Mouse (Mus musculus): Measurements from ENCODE around the gene Endov. TPM values are rescaled to one million over a fixed set of nuclear protein-coding genes. Genes with fewer than 3 reads are reported as not detected.
A peak's percentile ranks its signal among the peaks of the same experiment; 100 is the strongest.

The Endov gene
- polyA plus RNA-seq, 1 experiment from 2014 or later: 16.0 TPM

GRCm38 (mm10) chr11:119514967-119515636 is 24.0 kb downstream of the Endov start:
- H3K36me3 ChIP-seq (ENCODE audit: control insufficient read depth, insufficient read depth, low read length): no peaks in the 10 kb centered on the region
- H3K9me3 ChIP-seq (ENCODE audit: control insufficient read depth, low read length): no peaks in the 10 kb centered on the region
- peak; percentile 29; the same call in 1 of the 2 replicates for ATAC-seq (ENCODE audit: low read depth)
- 3% methylated on average over 21 of the region's 21 CpGs for WGBS
- H3K27me3 ChIP-seq (ENCODE audit: control insufficient read depth, insufficient read depth, low read depth, low read length): peaks cover 8% of the 10 kb centered on the region; the same call in 1 of the 2 replicates
- peaks cover 5% of the 10 kb centered on the region for H3K4me1 ChIP-seq (replicated peaks; ENCODE audit: control insufficient read depth, insufficient read depth, low read length)
- H3K9ac ChIP-seq (ENCODE audit: low read length): no peak overlapping the region; the same call in 1 of the 2 replicates
- H3K4me3 ChIP-seq (ENCODE audit: low read length): peak overlapping the region; percentile 20; the same call in 1 of the 2 replicates
- H3K27ac ChIP-seq (ENCODE audit: low read length): no peak overlapping the region
- H3K4me2 ChIP-seq (ENCODE audit: low read depth, low read length): peak overlapping the region; percentile 41

GRCm38 (mm10) chr11:119515823-119516676 is 24.9 kb downstream of the Endov start:
- Histone ChIP-seq H3K9ac (ENCODE audit: low read length) (no peak overlapping the region), H3K27me3 (ENCODE audit: control insufficient read depth, insufficient read depth, low read depth, low read length) (peaks cover 8% of the 10 kb centered on the region; the same call in 1 of the 2 replicates), H3K4me1 (replicated peaks; ENCODE audit: control insufficient read depth, insufficient read depth, low read length) (peaks cover 5% of the 10 kb centered on the region), H3K4me2 (ENCODE audit: low read depth, low read length) (no peak overlapping the region), H3K9me3 (ENCODE audit: control insufficient read depth, low read length) (no peaks in the 10 kb centered on the region), H3K36me3 (ENCODE audit: control insufficient read depth, insufficient read depth, low read length) (no peaks in the 10 kb centered on the region), H3K27ac (ENCODE audit: low read length) (no peak overlapping the region), H3K4me3 (ENCODE audit: low read length) (no peak overlapping the region)
- 72% methylated on average over 16 of the region's 16 CpGs for WGBS
- no peak for ATAC-seq (ENCODE audit: low read depth)

- H3K9me3 ChIP-seq (ENCODE audit: control insufficient read depth, low read length): no peaks in the 10 kb centered on the region
- H3K36me3 ChIP-seq (ENCODE audit: control insufficient read depth, insufficient read depth, low read length): no peaks in the 10 kb centered on the region
- WGBS: 59% methylated on average over 12 of the region's 12 CpGs
- peaks cover 8% of the 10 kb centered on the region; the same call in 1 of the 2 replicates for H3K27me3 ChIP-seq (ENCODE audit: control insufficient read depth, insufficient read depth, low read depth, low read length)
- H3K4me1 ChIP-seq (replicated peaks; ENCODE audit: control insufficient read depth, insufficient read depth, low read length): peaks cover 5% of the 10 kb centered on the region
- no peak overlapping the region for H3K4me2 ChIP-seq (ENCODE audit: low read depth, low read length)
- H3K9ac ChIP-seq (ENCODE audit: low read length): no peak overlapping the region
- no peak overlapping the region for H3K4me3 ChIP-seq (ENCODE audit: low read length)
- H3K27ac ChIP-seq (ENCODE audit: low read length): no peak overlapping the region
- peak; percentile 44; the same call in 1 of the 2 replicates for ATAC-seq (ENCODE audit: low read depth)
Measured at GRCm38 (mm10) chr11:119516677-119517361, 25.7 kb downstream of the Endov start.

GRCm38 (mm10) chr11:119519387-119519786 is 28.2 kb downstream of the Endov start:
- Histone ChIP-seq H3K27ac (ENCODE audit: low read length) (no peak overlapping the region), H3K9ac (ENCODE audit: low read length) (no peak overlapping the region), H3K9me3 (ENCODE audit: control insufficient read depth, low read length) (no peaks in the 10 kb centered on the region), H3K4me1 (replicated peaks; ENCODE audit: control insufficient read depth, insufficient read depth, low read length) (peaks cover 5% of the 10 kb centered on the region), H3K4me3 (ENCODE audit: low read length) (no peak overlapping the region), H3K4me2 (ENCODE audit: low read depth, low read length) (no peak overlapping the region), H3K27me3 (ENCODE audit: control insufficient read depth, insufficient read depth, low read depth, low read length) (peaks cover 5% of the 10 kb centered on the region; the same call in 1 of the 2 replicates), H3K36me3 (ENCODE audit: control insufficient read depth, insufficient read depth, low read length) (no peaks in the 10 kb centered on the region)
- ATAC-seq (ENCODE audit: low read depth): no peak
- 85% methylated on average over 1 of the region's 1 CpGs for WGBS

- H3K9ac ChIP-seq (ENCODE audit: low read length): no peak overlapping the region
- WGBS: 41% methylated on average over 5 of the region's 5 CpGs
Measured at GRCm38 (mm10) chr11:119520005-119520712, 29.0 kb downstream of the Endov start.

GRCm38 (mm10) chr11:119520713-119521063 is 29.5 kb downstream of the Endov start:
- no peak overlapping the region for H3K27ac ChIP-seq (ENCODE audit: low read length)
- H3K4me3 ChIP-seq (ENCODE audit: low read length): no peak overlapping the region
- ATAC-seq (ENCODE audit: low read depth): no peak
- no peak overlapping the region for H3K4me2 ChIP-seq (ENCODE audit: low read depth, low read length)
- H3K9me3 ChIP-seq (ENCODE audit: control insufficient read depth, low read length): no peaks in the 10 kb centered on the region
- H3K4me1 ChIP-seq (replicated peaks; ENCODE audit: control insufficient read depth, insufficient read depth, low read length): peaks cover 2% of the 10 kb centered on the region; the same call in 1 of the 2 replicates
- H3K36me3 ChIP-seq (ENCODE audit: control insufficient read depth, insufficient read depth, low read length): no peaks in the 10 kb centered on the region
- H3K27me3 ChIP-seq (ENCODE audit: control insufficient read depth, insufficient read depth, low read depth, low read length): peaks cover under 1% of the 10 kb centered on the region; the same call in 1 of the 2 replicates
- no peak overlapping the region for H3K9ac ChIP-seq (ENCODE audit: low read length)

More at GRCm38 (mm10) chr11:119520005-119520712, 29.0 kb downstream of the Endov start:
- no peak for ATAC-seq (ENCODE audit: low read depth)
- Histone ChIP-seq H3K4me1 (replicated peaks; ENCODE audit: control insufficient read depth, insufficient read depth, low read length) (peaks cover 4% of the 10 kb centered on the region), H3K4me3 (ENCODE audit: low read length) (no peak overlapping the region), H3K36me3 (ENCODE audit: control insufficient read depth, insufficient read depth, low read length) (no peaks in the 10 kb centered on the region), H3K4me2 (ENCODE audit: low read depth, low read length) (no peak overlapping the region), H3K9me3 (ENCODE audit: control insufficient read depth, low read length) (no peaks in the 10 kb centered on the region), H3K27ac (ENCODE audit: low read length) (no peak overlapping the region), H3K27me3 (ENCODE audit: control insufficient read depth, insufficient read depth, low read depth, low read length) (peaks cover 5% of the 10 kb centered on the region; the same call in 1 of the 2 replicates)

- no peak overlapping the region for H3K4me2 ChIP-seq (ENCODE audit: low read depth, low read length)
- no peak; the same call in 1 of the 2 replicates for ATAC-seq (ENCODE audit: low read depth)
- WGBS: 70% methylated on average over 6 of the region's 6 CpGs
- H3K27ac ChIP-seq (ENCODE audit: low read length): peak overlapping the region; percentile 67
- no peak overlapping the region for H3K4me3 ChIP-seq (ENCODE audit: low read length)
- no peaks in the 10 kb centered on the region for H3K9me3 ChIP-seq (ENCODE audit: control insufficient read depth, low read length)
- no peaks in the 10 kb centered on the region for H3K36me3 ChIP-seq (ENCODE audit: control insufficient read depth, insufficient read depth, low read length)
- H3K27me3 ChIP-seq (ENCODE audit: control insufficient read depth, insufficient read depth, low read depth, low read length): no peaks in the 10 kb centered on the region
- peaks cover 2% of the 10 kb centered on the region; the same call in 1 of the 2 replicates for H3K4me1 ChIP-seq (replicated peaks; ENCODE audit: control insufficient read depth, insufficient read depth, low read length)
- no peak overlapping the region for H3K9ac ChIP-seq (ENCODE audit: low read length)
Measured at GRCm38 (mm10) chr11:119521920-119522710, 31.0 kb downstream of the Endov start.

- H3K36me3 ChIP-seq (ENCODE audit: control insufficient read depth, insufficient read depth, low read length): no peaks in the 10 kb centered on the region
- H3K9ac ChIP-seq (ENCODE audit: low read length): no peak overlapping the region
- ATAC-seq (ENCODE audit: low read depth): no peak
- peaks cover 2% of the 10 kb centered on the region; the same call in 1 of the 2 replicates for H3K4me1 ChIP-seq (replicated peaks; ENCODE audit: control insufficient read depth, insufficient read depth, low read length)
- no peaks in the 10 kb centered on the region for H3K9me3 ChIP-seq (ENCODE audit: control insufficient read depth, low read length)
- peak overlapping the region; percentile 53 for H3K27ac ChIP-seq (ENCODE audit: low read length)
- H3K4me2 ChIP-seq (ENCODE audit: low read depth, low read length): no peak overlapping the region
- no peak overlapping the region for H3K4me3 ChIP-seq (ENCODE audit: low read length)
- WGBS: 63% methylated on average over 8 of the region's 8 CpGs
- H3K27me3 ChIP-seq (ENCODE audit: control insufficient read depth, insufficient read depth, low read depth, low read length): no peaks in the 10 kb centered on the region
Measured at GRCm38 (mm10) chr11:119522779-119523178, 31.6 kb downstream of the Endov start.
